Mouse (Mus musculus) brain, embryonic 18.5 days (tissue): ENCODE measurements around the gene Ddo.

Experiments used
- DNase-seq: peaks from one replicate; pipeline ENCODE4 v3.0.0-alpha.2; 2012; ENCODE audit warnings: low read depth, low spot score

Gene Ddo

DNA sequence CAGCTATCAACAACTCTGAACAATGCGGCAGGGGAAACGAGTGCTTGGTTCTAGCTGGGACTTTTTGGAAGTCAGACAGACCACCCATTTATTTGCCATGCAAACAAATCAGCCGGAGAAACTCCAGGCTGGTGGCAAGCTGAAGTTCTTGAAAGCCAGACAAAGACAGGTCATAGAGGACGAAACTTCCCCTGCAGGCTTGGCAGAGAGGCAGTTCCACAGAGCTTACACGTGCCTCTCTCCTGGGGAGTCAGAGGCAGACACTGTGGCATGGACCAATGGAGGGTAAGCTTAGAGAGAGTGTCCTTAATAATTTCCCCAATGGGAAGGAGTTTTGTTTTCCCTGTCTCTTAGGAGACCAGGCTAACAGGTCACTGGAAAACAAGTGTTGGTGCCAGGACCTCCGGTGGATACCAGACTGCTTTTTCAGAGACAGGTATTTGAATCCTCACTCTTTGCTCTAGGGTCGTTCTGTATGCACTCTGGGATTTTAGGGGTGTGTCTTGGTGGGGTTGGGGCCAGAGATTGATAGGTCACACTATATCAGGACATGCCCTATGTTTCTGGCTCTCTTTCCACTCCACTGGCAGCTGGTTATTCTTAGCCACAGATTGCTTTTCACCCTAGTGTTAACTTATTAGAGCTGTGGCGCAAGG, at the start of gene Ddo:
Gene Ddo (plus strand): TSS at position 356 of the 656 bp plus-strand sequence.
- DNase-seq: no peak

GRCm38 (mm10) chr10:40583584-40584255, 46.1 kb upstream of the Ddo start:
- DNase-seq: no peak

GRCm38 (mm10) chr10:40592186-40592585, 37.6 kb upstream of the Ddo start:
- no peak for DNase-seq

- no peak for DNase-seq
Observed at GRCm38 (mm10) chr10:40597177-40597576, 32.6 kb upstream of the Ddo start.

DNA sequence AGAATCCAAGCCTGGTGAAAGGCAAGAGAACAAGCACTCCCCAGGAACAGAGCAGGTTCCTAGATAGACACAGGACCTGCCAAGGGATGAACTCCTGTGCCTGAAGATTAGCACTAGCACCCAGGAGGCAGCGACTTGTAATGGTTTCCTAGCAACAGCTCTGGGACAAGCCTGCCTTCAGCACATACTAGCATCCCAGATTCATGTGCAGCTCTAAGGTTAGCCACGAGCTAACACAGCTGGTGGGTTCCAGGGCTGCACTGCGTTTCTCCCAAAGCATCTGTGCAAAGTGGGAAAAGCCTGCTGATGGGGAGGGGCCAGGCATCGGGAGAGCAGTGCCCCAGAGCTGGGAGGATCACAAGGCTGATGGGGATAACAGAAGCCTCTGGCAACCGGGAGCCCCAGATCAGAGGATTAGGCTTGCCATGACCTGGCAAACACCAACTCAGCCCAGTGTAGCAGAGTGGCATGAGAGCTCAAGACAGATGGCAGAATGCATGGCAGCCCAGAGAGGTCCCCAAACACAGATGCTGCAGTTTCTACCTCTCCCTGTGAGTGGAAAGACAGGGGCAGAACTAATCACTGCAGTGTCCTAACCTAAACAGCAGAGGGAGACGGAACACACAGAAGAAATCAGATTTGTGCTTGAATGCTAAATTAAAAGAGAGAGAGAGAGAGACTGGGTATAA, 25.0 kb upstream of the Ddo start:
- DNase-seq: no peak

- DNase-seq: no peak
Observed at GRCm38 (mm10) chr10:40617973-40618372, 11.8 kb upstream of the Ddo start.

- DNase-seq: no peak
Observed at GRCm38 (mm10) chr10:40619760-40620159, 10.1 kb upstream of the Ddo start.

GRCm38 (mm10) chr10:40629140-40629539, 671 bp upstream of the Ddo start:
- DNase-seq: no peak

DNA sequence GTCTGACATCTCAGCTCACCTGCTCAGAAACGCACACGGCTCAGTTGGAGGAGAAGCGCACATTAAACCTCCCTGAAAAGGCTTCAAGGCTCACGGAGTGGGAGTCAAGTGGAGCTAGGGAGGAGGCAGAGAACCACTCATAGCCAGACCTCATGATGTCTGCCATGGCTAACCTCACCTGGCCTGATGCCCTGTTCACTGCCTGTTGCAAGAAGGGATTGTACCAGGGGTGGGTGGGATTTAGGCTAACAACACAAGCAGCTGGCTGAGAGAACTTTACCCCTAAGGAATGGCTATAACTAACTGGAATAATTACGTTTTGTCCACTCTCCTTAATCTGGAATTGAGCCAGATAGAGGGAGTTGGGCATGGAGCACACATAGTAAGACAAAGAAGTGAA, 646 bp downstream of the Ddo start:
- DNase-seq: no peak

DNA sequence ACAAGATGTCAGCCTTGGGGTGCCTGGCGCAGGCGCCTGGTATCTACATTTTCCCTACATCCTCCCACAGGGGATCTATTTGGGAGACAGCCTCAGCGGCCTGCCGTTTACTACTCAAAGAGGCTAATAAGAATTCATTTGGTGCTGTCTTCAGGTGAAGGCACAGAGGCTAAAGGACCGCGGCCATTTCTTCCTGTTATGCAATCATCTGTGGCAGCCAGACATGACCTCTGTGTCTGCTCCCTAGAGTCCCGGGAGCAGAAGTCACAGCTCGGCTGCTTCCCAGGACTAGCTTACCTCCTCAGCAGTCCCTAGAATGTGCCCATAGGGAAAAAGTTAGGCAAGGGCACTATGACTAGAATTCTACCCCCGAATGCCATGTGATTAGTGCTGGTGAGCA, 1.1 kb downstream of the Ddo start:
- no peak for DNase-seq

DNA sequence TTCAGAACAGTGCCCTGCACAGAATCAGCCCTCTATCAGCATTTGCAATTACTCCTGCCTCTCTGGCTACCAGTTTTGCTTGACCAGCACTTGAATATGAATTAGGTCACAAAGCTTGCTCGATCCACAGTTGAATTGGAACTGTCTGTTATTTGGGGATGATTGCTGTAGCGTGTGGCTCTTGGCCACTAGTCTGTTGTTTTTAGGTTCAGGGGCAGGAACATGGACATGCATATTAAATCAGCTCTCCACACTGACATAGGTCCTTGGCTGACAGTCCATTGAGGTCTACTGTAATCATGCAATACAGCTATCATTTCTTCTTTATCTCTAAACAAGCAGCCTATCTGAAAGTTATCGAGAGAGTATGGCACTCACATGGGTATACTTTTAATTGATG, 2.3 kb downstream of the Ddo start:
- no peak for DNase-seq

- DNase-seq: no peak
Observed at GRCm38 (mm10) chr10:40637331-40637730, 7.5 kb downstream of the Ddo start.

GRCm38 (mm10) chr10:40638276-40638675, 8.5 kb downstream of the Ddo start:
- DNase-seq: no peak

DNA sequence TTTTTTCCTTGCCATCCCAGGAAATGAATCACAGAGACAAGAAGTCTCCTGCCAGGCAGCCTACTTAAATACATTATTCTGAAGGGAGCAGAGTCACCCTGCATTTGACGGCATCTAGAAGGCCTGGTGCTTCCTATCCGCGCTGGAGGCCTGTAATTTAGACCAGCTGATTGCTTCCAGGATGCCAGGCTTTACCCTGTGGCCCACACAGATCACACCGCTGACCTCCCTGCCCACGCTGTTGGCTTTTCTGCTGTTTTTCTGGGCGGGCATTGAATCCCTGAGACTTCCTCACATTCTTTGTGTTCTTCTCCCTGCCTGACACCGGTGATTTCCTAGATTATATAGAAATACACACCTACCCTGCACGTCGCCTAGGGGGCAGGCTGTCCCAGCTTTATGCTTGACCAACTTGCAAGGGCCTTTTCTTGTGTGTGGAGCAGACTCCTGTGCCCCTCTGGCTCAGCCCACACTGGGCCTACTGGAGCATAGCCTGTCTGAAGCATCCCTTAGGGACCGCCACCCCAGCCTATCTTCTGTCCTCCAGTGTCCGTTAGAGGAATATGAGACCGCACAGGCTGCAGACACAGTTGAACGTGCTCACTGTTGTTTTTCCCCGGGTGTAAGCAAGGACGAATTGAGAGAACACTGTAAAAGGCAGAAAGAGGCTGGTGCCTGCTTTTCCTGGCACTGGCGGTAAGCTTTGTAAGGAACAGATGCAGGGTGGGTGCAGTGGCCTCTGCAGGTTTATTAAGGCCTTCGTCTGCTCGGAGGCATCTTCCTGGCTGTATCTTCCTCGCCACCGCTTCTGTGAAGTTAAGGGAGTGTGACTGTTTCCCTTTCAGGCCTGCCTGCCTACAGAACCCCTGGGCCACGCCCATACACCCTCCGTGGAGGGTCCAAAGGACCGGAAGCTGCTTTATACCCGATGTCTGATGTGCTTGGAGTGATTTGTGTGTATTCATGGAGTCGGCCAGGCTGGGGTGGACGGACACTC, 9.3 kb downstream of the Ddo start:
- DNase-seq: no peak

GRCm38 (mm10) chr10:40640406-40640805, 10.6 kb downstream of the Ddo start:
- no peak for DNase-seq

DNA sequence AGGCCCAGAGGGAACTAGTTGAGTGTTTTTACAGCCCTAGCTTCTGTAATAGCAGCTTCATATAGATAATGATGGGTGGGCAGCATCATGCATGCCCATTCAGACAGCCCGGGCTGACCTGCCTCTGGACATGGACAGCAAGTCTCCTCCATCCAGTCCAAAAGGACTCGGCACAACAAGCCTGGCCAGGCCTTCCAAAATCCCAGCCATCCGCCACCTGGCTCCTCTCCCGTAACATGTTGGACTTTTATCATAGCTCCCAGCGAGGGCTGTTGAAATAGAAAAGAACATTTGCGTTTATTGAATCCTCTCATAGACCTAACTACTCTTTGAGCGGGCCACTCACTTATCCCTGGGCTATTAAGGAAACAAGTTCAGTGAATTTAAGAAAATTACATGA, 12.1 kb downstream of the Ddo start:
- no peak for DNase-seq

- no peak for DNase-seq
Observed at GRCm38 (mm10) chr10:40643126-40643525, 13.3 kb downstream of the Ddo start.

DNA sequence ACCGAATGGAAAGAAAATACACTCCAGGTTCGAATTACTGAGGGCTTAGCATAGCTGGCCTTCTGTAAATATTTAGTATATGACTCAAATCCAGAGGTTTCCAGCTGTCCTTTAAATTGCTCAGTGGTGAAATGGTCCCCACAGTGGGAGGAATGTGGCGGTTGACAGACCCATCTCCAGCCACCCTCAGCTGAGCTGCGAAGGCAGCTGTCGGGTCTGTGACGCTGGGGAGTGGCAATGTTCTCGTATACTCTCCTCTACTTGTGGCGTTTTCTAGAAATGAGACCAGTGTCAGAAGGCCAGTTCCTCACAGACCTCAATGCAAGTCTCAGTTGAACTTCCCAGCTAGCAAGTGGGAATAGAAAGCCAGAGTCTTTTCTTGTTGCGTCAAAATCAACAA, 14.6 kb downstream of the Ddo start:
- no peak for DNase-seq

DNA sequence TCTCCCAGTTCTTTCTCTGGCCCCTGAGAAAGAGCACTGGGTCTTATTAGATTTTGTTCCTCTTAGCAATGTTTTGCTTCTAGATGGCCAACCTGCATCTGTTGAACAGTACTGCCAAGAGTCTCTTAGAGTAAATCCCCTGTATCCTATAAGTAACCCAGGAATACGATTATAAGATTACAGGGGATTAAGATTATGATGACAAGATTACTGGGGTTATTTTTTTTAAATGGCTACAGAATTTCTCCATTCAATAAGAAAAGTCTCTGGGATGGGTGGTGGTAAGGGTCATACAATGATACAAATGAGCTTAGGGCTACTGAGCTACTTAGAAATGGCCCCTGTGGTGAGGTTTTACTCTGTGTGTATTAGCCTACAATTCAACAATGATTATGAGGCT, 15.5 kb downstream of the Ddo start:
- DNase-seq: no peak

- no peak for DNase-seq
Observed at GRCm38 (mm10) chr10:40648776-40649175, 19.0 kb downstream of the Ddo start.

GRCm38 (mm10) chr10:40649634-40650033, 19.8 kb downstream of the Ddo start:
- peak; percentile 50 for DNase-seq

- DNase-seq: no peak
Observed at GRCm38 (mm10) chr10:40651676-40652075, 21.9 kb downstream of the Ddo start.
